Mouse (Mus musculus) kidney, postnatal 36 days (tissue): ENCODE results near the gene Tspan8.
"Not testable (repeated sequence)": the region's sequence is repeated elsewhere in the genome, so short reads cannot be mapped to it uniquely, and the experiment has no call there.

Source experiments
- DNase-seq, 2 experiments: peaks; one replicate each; pipeline ENCODE4 v3.0.0; 2021 to 2022; ENCODE audit warnings: mixed read lengths in 2 of 2

Tspan8 gene

DNA sequence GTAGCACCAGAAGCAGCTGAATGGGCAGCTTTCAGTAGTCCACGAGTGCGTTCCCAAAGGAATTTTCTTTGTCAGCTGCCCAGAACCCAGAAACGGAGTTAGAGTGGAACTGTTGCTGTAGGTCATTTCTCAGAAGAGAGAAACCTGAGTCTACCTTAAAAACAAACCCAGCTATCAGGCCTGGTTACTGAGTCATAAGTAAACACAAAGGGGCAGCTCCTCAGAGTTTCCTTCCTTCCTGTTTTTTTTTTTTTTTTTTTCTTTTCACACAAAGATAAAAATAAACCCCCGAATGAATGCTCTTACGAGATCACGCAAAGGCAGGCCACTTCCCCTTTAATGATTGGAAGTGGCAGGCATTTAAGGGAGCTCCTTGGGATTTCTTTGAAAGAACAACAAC, at the start of gene Tspan8:
Tspan8 (plus strand) TSS at position 322 of the 400 bp plus-strand sequence.
- DNase-seq, result no peak

- DNase-seq, result no peak
Observed at GRCm38 (mm10) chr10:115770032-115770431, 46.6 kb upstream of the Tspan8 start.

GRCm38 (mm10) chr10:115774451-115774850, 42.2 kb upstream of the Tspan8 start:
- DNase-seq, result no peak

DNA sequence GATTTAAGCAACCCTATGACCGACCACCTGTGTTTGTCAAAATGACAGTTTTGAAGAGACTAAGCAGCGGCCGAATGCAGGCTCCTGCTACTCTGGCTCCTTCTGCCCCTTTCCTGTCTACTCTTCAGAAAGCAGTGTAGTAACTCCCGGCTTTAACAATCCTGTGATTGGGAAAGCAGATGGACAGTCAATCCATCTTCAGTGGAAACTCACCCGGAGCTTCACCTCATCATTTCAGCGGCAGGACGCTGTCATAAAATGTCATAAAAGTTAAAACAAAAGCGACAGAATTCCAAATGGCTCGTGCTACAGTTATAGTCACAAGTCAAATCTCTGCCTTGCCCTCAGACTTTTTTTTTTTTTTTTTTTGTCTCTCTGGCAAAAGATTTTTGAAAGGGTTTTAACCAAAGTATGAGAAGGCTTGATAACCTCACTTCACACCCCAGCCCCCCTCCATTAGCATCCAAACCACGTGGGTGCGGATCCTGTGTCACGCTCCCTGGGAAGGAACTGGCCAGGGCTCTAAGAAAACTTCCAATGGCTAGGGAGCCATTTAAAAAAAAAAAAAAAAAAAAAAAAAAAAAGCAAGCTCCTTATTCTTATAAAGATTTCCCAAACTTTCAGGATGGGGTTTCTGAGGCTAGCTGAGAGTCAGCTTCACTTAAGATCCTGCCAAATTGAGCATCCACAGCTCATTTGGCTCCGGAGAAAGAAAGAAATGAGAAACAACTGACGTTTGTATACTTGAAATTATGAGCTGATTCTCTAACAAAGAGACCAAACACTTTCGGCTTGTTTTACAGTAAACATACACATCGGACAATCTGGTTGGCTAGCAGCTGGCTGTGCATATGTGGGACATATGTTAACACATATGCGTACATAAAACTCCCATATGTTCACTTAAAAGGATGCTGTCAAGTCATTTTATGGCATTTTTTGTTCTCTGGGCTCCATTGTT, 40.4 kb upstream of the Tspan8 start:
- DNase-seq, result no peak

- peak in 1 of 2 experiments; percentile 30 for DNase-seq
Observed at GRCm38 (mm10) chr10:115777366-115777765, 39.3 kb upstream of the Tspan8 start.

DNA sequence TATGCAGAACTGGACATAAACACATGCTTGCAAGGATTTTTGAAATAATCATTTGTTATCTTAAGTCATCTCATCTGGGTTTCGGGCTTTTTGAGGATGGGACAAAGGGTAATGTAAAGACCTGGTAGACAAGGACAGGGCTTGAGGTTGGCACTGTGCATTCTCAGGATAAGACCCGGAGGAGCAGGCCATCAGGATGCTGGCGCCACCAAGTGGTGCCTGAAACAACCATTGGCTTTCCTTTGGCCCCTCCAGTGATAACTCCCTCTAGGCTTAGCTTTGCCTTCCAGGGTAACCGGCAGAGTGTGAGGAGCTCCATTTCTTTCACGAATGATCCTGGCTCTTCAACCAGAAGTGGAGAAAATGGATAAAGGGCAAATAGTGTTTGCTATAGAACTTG, 38.0 kb upstream of the Tspan8 start:
- peak; percentile 38 to 70 for DNase-seq

DNA sequence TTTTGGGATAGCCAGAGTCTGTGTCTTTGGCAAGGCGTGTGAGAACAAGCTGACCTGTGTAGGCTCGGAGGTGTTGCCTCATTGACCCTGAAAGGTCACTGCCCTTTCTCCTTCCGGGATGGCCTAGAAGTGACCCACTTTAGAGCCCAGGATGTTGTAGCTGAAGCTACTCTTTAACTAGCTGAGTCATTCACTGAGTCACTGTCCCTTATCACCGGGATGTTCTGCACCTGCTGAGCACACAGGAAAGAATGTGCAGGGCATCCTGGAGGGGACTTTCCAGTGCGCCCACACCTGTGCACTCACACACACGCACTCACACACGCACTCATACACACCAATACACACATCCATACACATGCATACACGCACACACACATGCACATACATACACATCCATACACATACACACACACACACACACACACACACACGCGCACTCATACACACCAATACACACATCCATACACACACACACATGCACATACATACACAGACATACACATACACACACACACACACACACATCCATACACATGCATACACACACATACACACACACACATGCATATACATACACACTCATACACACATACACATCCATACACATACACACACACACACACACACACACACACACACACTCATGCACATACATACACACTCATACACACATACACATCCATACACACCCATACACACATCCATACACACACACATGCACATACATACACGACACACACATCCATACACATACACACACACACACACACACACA, 36.2 kb upstream of the Tspan8 start:
- peak; percentile 51 to 70 for DNase-seq

- no peak for DNase-seq
Observed at GRCm38 (mm10) chr10:115783232-115783631, 33.4 kb upstream of the Tspan8 start.

DNA sequence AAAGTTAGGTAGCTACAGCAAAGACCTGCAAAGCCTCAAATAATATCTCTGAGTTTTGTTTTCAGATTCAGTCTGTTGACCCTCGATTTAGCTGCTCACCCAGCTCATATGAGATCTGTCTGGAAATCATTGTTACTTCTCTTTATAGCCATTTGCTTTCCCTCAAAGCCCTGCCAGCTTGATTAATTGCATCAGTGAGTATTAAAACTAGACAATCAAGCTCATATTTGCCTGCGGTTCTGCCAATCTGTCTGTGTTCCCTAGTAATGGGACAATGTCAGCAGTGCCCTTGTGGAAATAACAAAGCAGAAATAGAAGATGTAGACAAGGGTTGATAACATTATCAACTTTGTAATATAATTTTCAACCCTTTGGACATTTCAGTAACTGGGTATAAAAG, 25.8 kb upstream of the Tspan8 start:
- no peak for DNase-seq

DNA sequence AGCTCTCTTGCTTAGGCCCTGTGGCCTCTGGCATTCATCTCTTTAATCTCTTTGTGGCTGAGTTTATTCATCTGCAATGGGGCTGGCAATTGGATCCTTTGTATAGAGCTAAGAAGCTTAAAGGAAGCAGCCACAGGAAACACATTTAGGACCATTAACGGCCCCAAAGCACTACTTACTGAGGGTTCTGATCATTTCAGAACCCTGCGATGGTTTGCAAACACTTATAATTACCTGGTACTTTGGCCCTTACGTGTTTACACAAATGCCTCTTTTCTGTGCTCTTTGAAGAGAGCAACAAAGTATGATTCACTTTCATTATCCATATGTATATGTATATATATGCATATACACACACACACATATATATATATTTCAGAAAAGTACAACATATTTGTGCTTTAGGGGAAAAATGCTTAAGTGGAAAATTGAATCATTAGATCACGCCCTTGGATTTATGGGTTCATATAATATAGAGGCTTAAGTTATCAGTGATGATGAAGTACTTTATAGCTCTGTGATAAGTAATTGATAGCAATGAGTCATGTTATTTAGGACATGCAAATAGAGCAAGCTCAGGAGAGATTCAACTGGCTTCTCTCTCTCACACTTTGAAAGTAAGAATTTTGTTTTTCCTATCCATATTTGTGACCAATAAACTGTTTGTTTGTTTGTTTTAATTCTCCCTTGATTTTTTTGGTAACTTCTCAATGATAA, 20.4 kb upstream of the Tspan8 start:
- DNase-seq, result no peak

DNA sequence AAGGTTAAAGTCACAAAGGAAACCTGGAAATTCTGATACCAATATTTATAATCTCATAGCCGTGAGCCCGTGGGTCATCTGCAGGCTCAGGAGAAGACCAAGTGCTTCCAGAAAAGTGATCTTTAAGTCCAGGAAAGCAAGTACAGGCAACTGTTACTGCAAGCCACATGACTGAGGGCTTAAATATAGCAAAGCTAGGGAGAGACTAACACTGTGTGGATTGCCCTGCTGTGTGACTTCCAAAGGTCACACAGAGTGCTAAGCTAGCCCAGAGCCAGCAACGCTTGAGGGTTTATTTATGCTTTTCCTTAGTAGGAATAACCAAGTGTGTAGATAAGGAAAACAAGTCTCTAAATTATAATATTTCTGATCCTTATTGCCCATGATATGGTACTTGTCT, 15.2 kb upstream of the Tspan8 start:
- DNase-seq, result peak; percentile 36 to 56

DNA sequence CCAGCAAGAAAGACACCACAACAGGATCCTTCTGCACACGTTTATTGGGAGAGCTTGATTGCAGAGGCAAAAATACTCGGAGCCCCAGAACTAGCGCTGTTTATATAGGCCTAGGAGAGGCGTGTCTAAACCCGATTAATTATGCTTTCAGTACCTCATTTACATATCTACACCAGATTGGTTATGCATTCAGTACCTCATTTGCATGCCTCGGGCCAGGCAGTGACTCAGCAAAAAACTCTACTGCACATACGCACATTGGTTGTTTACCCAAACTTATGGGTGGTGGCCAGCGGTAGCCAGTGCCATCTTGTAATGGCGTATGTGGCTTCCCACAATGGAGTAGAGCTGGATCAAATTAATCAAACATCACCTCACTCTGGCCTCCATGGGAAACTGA, 13.6 kb upstream of the Tspan8 start:
- not testable (repeated sequence) for DNase-seq

GRCm38 (mm10) chr10:115803765-115804164, 12.9 kb upstream of the Tspan8 start:
- no peak for DNase-seq

DNA sequence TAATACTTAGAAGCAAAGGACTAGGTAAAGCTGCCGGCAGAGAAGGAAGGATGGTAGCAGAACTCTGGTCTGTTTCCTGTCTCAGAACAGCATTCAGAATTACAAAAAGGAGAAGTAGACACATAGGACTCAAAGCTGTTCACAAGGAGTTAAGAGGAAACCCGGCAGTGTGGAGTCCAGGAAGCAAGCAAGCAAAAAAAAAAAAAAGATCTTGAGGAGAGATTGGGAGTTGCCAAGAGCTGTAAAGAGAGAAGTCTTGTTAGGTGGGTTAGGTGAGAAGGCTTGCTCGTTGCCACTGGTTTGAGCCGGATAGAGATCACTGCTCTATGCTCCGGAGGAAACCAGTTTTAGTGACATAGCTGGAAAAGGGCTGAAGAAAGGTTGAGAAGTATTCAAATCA, 10.6 kb upstream of the Tspan8 start:
- no peak for DNase-seq

DNA sequence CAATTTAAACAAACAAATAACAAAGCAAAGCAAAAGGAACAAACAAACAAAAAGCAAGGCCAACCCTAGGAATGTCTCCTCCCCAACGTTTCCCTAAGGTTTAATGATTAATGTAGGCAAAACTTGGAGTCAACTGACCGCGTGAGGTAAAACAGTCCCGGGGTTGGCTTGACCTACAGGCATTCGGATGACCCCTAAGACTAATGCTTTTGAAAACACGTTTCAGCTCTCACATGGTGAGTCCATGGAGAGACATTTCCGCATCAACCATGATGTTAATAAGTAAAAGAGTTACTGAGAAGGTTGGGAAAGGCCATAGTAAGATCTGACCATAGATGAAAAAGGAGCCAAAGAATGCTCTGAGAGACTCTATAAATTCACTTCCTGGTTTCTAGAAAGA, 7.5 kb upstream of the Tspan8 start:
- DNase-seq, result peak; percentile 65 to 88

DNA sequence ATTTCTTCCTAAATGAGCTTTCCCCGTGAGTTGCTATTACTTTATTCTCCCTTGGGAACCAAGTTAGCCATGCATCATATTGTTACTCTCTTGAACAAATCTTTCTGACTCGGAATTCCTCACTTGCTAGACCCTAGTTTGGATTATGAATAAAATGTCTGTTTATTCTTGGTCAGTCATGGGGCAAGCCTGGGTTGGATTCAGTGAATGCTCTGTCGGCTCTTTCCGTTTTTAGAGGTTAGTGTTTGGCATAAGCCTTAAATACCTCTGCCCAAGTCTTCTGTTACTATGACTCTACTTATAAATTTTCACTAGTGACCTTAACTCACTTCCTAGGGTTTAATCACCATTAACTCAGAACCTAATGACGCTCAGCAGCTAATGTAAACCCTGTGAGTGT, 5.1 kb upstream of the Tspan8 start:
- DNase-seq, result no peak

GRCm38 (mm10) chr10:115814878-115815277, 1.8 kb upstream of the Tspan8 start:
- no peak for DNase-seq

DNA sequence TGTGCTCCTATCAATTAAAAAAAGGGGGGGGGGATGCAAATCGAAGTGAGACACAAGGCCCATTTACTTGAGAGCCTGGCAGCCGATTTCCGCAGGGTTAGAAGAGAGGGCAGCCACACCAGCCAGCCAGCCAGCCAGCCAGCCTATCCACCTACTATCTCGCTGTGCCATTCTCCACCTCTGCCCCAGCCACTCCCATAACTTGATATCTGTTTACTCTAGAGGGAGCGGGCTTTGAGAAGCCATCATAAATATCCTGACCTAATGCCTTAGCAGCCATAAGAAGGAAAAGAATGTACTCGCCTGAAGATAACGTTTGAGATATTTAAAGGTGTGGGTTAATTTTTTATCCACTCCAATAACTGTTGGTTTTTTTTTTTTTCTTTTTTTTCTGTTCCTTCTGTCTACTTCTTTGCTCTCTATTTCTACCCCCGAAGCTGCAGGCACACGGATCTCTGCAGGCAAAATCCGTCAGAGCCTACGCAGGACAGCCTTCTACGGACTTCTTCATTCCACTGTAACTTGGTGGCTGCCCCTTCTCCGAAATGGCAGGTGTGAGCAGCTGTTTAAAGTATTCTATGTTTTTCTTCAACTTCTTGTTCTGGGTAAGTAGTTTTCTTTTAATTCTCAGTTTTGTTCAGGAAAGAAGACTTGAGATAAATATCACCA, 558 bp downstream of the Tspan8 start:
- peak; percentile 24 to 30 for DNase-seq

DNA sequence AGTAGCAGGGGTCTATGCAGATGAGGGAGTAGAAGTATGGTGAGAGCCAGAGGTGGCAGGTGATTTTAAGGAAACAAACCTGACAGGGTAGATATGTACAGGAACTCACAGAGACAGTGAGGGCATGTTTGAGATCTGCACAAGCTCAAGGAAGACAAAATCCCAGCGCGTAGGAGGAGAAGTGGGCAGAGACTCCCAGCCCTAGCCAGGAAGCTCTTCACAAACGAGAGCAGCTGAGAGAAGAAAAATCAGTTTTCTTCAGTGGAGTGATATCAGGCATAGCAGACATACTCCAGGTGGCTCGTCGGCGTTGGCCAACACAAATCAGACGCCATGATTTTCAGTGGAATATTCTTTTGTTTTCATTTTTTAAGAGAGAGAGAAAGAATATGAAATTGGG, 8.7 kb downstream of the Tspan8 start:
- DNase-seq, result no peak

DNA sequence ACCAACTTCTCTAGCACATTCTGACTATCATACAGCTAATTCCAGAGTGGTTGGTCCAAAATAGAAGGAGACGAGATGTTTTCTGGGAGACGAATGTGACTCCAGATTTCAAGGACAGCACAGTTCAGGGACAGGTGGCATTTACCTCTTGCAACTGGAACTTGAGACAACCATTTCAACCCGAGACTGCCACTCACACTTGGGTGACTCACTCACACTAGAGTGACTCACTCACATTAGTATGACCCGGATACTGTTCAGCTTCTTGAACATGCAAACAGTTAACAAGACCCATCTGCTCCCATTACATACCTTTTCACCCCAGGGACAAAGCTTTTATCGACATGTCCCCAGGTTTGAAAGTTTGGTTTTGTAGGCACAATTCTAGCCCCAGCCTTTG, 12.2 kb downstream of the Tspan8 start:
- no peak for DNase-seq

DNA sequence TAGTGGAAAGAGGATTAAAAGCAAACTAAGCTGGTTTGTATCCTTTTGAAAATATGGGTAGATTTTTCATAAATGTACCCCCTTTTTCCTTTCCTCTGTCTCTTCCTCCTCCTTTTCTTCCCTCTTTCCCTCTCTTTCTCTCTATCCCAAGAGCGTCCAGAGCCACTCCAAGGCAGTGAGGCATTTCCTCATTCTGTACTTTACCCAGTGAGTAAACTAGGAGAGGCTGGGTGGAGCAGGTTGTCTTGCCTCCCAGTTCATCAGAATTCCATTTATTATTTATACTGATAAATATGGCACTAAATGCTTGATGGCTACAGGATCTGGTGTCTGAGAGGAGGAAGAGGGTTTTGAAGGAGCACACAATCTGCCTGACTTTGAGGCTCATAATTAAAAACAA, 13.1 kb downstream of the Tspan8 start:
- no peak for DNase-seq

GRCm38 (mm10) chr10:115830726-115831125, 14.1 kb downstream of the Tspan8 start:
- no peak for DNase-seq

GRCm38 (mm10) chr10:115834017-115834416, 17.4 kb downstream of the Tspan8 start:
- DNase-seq, result no peak
